Mouse (Mus musculus): Measurements from ENCODE around the gene Rnase12.

DNA sequence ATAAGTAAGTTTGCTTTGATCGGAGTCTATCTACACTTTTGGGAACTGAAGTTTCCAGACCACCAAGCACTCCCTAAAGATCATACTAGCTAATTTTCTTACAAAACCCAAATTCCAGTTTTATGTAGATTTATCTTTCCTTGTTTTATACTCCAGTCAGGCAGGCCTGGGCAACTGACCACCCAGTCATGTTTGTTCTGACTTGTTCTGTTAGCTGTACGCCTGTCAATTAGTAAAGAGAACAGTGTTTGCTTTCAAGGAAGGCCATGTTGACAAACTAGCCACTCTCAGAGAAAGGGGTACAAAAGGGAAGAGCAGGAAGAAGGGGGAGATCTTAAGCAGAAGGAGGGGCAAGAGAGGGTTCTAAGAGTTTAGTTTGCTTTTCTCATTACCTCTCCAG, 46.9 kb upstream of the Rnase12 start:
- no peak for TF ChIP-seq GATA1 (IDR thresholded peaks at IDR 0.05; ENCODE audit: borderline replicate concordance, low read length)
- no peak for TF ChIP-seq FLI1 (IDR thresholded peaks at IDR 0.05; ENCODE audit: low read length)
